Mouse (Mus musculus): ENCODE measurements around the gene Abca2.

Abca2 gene

DNA sequence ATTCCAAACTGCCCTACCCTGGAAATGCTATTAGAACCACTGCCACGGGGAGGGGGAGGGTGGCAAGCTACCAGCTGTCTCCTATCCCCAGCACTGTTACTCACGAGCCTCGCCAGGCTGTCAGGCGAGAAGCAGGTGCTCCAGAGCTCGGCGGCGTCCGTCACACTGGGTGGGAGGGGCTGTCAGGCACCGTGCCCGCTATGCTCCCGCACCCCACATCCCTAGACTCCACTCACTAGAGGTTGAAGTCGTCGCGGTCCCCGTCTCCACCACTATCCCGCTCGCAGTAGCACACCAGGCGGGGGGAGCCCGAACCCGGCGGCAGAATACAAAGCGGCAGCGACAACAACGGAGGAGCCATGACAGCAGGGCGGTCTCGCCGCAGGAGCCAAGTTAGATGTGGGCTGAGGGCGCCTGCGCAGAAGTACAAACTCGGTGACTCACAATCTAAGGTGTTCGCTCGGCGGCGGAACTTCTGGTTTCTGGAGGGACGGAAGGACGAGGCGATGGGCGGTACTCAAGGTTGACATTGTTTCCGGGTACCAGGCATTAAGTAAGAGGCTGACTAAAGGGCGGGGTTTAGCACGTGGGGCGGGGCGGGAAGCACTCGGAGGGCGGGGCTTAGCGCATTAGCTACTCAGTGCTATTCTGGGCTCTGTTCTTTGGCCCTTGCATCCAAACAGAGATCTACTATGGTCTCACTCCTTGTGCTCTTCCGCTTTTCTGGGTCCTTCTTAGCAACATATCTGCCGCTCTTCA lies 32.2 kb downstream of the Abca2 start, which contains the start of gene Paxx:
Paxx (minus strand) TSS at position 544 of the 759 bp plus-strand sequence.
- peak; percentile 91 for DNase-seq (ENCODE audit: low read depth, low spot score)

GRCm38 (mm10) chr2:25461407-25461806 lies 32.9 kb downstream of the Abca2 start:
- no peak for DNase-seq (ENCODE audit: low read depth, low spot score)

DNA sequence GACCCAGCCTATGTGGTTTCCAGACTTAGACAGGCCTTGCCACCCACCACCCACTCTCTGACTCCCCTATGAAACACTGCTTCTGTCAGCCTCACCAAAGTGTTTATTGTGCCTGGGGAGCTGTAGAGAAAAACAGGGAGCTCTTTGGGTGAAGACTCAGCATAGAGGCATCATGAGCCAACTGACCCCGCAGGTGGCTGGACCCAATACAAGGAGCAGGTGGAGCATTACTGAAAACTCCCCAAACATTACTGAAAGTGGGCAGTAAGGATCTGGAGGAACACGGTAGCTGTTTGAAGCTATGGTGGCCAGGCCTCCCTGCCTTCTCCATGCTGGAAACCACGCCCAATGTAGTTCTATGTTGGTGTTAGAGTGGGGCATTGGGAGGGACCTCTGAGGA lies 35.1 kb downstream of the Abca2 start:
- DNase-seq (ENCODE audit: low read depth, low spot score): no peak

GRCm38 (mm10) chr2:25465256-25465655 lies 36.8 kb downstream of the Abca2 start:
- DNase-seq (ENCODE audit: low read depth, low spot score): no peak

GRCm38 (mm10) chr2:25465816-25466635 lies 37.5 kb downstream of the Abca2 start:
- DNase-seq (ENCODE audit: low read depth, low spot score): no peak

DNA sequence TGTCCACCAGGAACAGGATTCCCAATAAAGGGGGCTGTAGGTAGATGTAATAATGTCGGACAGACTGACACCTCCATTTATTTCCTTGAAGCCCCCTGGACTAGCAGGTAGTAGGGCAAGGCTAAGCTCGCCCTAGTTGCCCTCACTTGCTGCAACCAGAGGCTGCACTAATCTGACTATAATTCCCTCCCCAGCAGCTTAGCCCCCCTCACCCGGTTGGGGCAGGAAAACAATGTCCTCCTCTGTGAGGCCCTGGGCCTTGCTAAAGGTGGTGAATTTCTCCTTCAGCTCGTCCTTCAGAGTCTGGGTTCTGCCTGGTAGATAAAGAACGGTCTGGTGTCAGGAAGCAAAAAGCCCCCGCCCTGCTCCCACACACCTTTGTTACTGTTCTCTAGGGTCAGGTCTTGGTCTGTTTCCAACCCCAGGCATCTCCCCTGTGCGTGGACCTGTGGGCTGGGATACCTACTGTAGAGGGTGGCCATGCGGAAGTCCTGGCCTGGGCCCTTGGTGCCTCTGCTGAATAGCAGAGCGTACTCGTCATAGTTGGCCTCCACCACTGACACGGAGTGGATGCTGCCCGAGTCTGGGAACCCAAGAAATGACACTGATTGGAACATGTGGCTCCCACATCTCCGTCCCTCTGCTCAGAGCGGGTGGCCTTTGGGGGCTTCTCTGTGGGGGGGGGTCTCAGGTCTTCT lies 39.3 kb downstream of the Abca2 start:
- DNase-seq (ENCODE audit: low read depth, low spot score): no peak

- no peak for DNase-seq (ENCODE audit: low read depth, low spot score)
Observed at GRCm38 (mm10) chr2:25468962-25469915, 40.7 kb downstream of the Abca2 start.

DNA sequence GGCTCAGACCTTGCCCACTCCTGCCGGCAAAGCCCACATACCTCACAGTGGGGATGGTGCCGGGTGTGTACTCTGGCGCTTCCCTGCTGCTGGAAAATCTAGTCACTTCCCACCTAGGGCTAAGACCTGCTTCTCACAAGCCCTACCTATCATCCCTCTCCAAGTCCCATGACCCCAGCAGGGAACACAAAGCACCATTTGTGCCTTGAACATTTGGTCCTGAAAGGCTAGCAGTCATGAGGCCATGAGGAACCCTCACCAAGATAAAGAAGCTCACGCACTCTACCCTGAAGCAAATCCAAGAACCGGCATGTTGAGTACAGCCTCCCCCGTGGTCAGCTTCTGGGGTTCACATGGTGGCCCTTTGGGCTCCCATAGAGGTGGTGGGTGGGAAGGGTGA lies 41.5 kb downstream of the Abca2 start, which contains the start of gene Ptgds:
Ptgds (minus strand) TSS at position 78 of the 400 bp plus-strand sequence.
- no peak for DNase-seq (ENCODE audit: low read depth, low spot score)

DNA sequence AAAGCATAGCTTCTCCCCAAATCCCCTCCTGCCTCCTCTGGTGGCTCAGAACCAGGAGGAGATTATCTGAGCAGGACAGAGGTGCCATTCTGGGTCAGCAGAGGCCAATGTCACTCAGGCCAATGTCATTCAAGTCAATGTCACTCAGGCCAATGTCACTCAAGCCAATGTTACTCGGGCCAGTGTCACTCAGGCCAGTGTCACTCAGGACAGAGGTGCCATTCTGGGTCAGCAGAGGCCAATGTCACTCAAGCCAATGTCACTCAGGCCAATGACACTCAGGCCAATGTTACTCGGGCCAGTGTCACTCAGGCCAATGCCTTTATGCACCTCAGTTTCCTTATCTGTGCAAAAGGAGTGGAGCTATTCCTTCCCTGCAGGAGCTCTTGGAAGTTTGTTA lies 44.0 kb downstream of the Abca2 start:
- DNase-seq (ENCODE audit: low read depth, low spot score): no peak

GRCm38 (mm10) chr2:25477541-25477940 lies 49.0 kb downstream of the Abca2 start:
- no peak for DNase-seq (ENCODE audit: low read depth, low spot score)

DNA sequence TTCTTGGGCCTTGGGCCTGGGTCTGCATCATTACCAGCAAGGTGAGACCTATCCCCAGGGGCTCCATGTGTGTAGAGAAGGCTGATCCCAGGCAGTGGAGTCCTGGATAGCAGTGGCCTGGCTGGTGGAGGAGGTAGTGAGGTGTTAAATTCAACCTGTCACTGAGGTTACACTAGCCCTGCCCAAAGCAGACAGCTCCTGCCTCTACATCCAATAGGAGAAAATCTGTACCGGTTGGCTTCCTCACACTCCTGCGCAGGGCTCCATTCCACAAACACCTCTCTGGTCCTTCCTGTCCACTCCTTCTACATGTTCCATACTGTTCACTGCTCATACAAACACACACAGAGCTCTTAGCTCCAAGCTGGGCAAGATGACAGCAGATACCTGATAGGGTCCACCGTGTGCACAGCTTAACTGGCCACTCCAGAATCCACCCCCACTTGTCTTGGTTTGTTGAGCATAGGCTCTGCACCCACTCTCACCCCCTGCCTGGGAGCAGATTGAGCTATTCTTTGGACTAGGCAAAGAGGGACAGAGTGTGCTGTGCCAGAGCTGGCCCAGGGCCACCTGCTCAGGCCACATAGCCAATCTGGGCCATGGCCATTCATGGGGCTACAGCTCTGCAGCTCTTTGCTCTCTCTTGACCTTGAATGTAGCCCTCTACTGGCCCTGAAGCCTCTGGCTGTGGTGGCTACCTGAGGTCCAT lies 49.6 kb downstream of the Abca2 start:
- DNase-seq (ENCODE audit: low read depth, low spot score): no peak

- DNase-seq (ENCODE audit: low read depth, low spot score): no peak
Observed at GRCm38 (mm10) chr2:25479551-25480311, 51.2 kb downstream of the Abca2 start.

DNA sequence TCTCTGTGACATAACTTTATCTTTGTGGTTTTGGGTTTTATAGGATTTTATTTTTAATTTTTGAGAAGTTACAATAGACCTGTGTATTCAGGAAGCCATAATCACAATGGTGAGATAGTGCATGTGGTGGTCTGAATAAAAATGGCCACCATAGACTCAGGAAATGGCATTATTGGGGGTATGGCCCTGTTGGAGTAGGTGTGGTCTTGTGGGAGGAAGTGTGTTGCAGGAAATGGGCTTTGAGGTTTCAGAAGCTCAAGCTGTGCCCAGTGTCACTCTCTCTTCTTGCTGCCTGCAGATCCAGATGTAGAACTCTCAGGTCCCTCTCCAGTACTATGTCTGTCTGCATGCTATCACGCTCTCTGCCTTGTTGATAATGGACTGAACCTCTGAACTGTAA lies 52.0 kb downstream of the Abca2 start:
- no peak for DNase-seq (ENCODE audit: low read depth, low spot score)

DNA sequence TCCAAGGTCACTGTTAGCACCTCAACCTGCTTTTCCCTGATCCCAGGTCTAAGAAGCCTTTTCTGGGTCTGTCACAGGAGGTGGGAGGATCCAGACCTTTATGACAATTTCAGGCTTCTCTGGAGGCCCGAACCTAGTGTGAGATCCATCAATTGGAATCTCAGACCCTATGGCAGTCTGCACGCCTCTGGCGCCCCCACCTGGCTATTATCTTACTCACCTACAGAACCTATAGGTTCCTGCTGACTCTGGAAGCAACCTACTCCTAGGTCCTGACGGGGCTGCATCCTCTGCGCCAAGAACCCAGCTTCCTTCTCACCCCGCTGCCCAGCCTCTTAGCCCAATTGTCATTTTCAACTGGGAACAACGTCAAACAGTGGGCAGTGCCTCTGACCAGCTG lies 54.5 kb downstream of the Abca2 start:
- no peak for DNase-seq (ENCODE audit: low read depth, low spot score)

- no peak for DNase-seq (ENCODE audit: low read depth, low spot score)
Observed at GRCm38 (mm10) chr2:25484901-25485647, 56.6 kb downstream of the Abca2 start.

DNA sequence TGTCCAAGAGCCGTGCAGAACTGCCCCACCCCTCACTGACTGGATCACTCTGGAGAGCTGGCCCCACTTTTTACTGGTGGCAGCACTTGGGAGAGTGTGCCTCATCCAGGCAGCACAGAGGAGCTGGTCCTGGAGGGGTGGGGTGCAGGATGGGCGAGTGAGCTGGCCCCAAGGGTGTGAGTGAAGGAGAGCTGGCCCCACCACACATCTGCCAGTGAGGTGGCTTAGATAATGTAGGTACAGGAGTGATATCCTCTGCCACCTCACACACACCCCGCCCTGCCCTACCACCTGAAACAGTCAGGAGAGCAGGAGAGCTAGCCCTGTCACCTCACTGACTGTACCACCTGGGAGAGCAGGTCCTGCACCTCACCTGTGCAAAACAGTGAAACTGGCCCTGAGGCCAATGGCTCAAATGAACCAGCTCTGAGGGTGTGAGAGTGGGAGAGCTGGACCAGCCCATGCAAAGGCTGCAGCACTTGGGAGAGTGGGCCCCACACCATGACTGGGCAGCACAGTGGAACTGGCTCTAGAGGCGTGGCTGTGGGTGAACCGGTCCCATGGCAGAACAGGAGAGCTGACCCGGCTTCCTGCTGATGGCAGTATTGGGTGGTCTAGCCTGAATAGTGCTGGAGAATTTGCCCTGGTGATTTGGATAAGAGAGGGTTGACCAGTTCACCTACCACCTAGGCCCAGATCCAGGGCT lies 59.6 kb downstream of the Abca2 start:
- DNase-seq (ENCODE audit: low read depth, low spot score): no peak

- DNase-seq (ENCODE audit: low read depth, low spot score): no peak
Observed at GRCm38 (mm10) chr2:25488671-25489068, 60.2 kb downstream of the Abca2 start.

DNA sequence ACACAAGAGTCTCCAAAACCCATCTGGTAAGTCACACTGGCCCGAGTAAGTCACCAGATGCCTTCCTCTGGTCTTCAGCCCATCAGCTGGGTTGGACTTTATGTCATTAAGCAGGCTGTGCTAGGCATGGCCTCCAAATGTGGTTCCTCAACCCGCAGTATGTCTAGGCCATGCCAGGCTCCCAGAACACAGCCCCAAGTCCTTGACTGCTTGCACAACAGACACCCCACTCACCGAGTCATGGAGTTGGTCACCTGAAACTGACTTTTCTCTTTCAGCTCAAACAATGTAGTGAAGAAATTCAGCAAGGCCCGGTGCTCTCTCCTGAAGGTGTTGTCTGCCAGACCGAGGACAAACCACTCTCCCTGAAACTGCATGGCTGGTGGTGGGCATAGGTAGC lies 64.5 kb downstream of the Abca2 start:
- no peak for DNase-seq (ENCODE audit: low read depth, low spot score)
